Mouse (Mus musculus): ENCODE measurements around the gene 4930519P11Rik.

Gene 4930519P11Rik

GRCm38 (mm10) chr2:154613118-154614115 lies at the start of gene 4930519P11Rik, which contains the start of gene Zfp341:
Gene 4930519P11Rik, minus strand, starts transcription at chr2:154613437.
Gene Zfp341, plus strand, starts transcription at chr2:154613297.
- peak; percentile 87 for DNase-seq (ENCODE audit: low spot score)

GRCm38 (mm10) chr2:154659531-154660074 lies 46.4 kb upstream of the 4930519P11Rik start:
- DNase-seq (ENCODE audit: low spot score): peak; percentile 23

- DNase-seq (ENCODE audit: low spot score): no peak
Measured at GRCm38 (mm10) chr2:154659070-154659469, 45.8 kb upstream of the 4930519P11Rik start.

GRCm38 (mm10) chr2:154657486-154658237 lies 44.4 kb upstream of the 4930519P11Rik start:
- DNase-seq (ENCODE audit: low spot score): peak; percentile 72

- DNase-seq (ENCODE audit: low spot score): peak; percentile 99
Measured at GRCm38 (mm10) chr2:154656710-154657485, 43.7 kb upstream of the 4930519P11Rik start.

GRCm38 (mm10) chr2:154655878-154656414 lies 42.7 kb upstream of the 4930519P11Rik start:
- no peak for DNase-seq (ENCODE audit: low spot score)

GRCm38 (mm10) chr2:154654976-154655375 lies 41.7 kb upstream of the 4930519P11Rik start:
- DNase-seq (ENCODE audit: low spot score): no peak

- no peak for DNase-seq (ENCODE audit: low spot score)
Measured at GRCm38 (mm10) chr2:154651363-154651762, 38.1 kb upstream of the 4930519P11Rik start, which contains the start of gene Chmp4b. Gene Chmp4b, plus strand, starts transcription at chr2:154651705.

- DNase-seq (ENCODE audit: low spot score): no peak
Measured at GRCm38 (mm10) chr2:154650404-154650803, 37.2 kb upstream of the 4930519P11Rik start.

GRCm38 (mm10) chr2:154648086-154648485 lies 34.8 kb upstream of the 4930519P11Rik start:
- DNase-seq (ENCODE audit: low spot score): peak; percentile 47

- DNase-seq (ENCODE audit: low spot score): peak; percentile 39
Measured at GRCm38 (mm10) chr2:154646634-154647033, 33.4 kb upstream of the 4930519P11Rik start.

- no peak for DNase-seq (ENCODE audit: low spot score)
Measured at GRCm38 (mm10) chr2:154642712-154643385, 29.6 kb upstream of the 4930519P11Rik start.

- DNase-seq (ENCODE audit: low spot score): no peak
Measured at GRCm38 (mm10) chr2:154642005-154642459, 28.8 kb upstream of the 4930519P11Rik start.

GRCm38 (mm10) chr2:154641176-154641575 lies 27.9 kb upstream of the 4930519P11Rik start:
- no peak for DNase-seq (ENCODE audit: low spot score)

GRCm38 (mm10) chr2:154639115-154639514 lies 25.9 kb upstream of the 4930519P11Rik start:
- DNase-seq (ENCODE audit: low spot score): no peak

- DNase-seq (ENCODE audit: low spot score): no peak
Measured at GRCm38 (mm10) chr2:154638521-154638920, 25.3 kb upstream of the 4930519P11Rik start.

GRCm38 (mm10) chr2:154635826-154636225 lies 22.6 kb upstream of the 4930519P11Rik start:
- no peak for DNase-seq (ENCODE audit: low spot score)

- DNase-seq (ENCODE audit: low spot score): no peak
Measured at GRCm38 (mm10) chr2:154633876-154634644, 20.8 kb upstream of the 4930519P11Rik start.

GRCm38 (mm10) chr2:154633039-154633742 lies 20.0 kb upstream of the 4930519P11Rik start:
- no peak for DNase-seq (ENCODE audit: low spot score)

Measured in adipocyte (in vitro differentiated cells).